Mouse (Mus musculus): ENCODE measurements around the gene Capn6. TPM values are rescaled to one million over a fixed set of nuclear protein-coding genes. Genes with fewer than 3 reads are reported as not detected.

The Capn6 gene
- polyA plus RNA-seq, 1 experiment from 2014 or later, result 392 TPM

Small RNA genes within 50 kb of the gene (microRNA-seq; reads per million reads assigned to microRNA genes)
- gene Gm47298 (ENCODE audit: borderline number of aligned reads), result not detected

Other genes with a start within 250 kb of the Capn6 start
- 22.9 and 27.3 TPM in 2 replicates for gene Dcx, start 105.9 kb upstream of the Capn6 start, polyA plus RNA-seq (2014; fragmentation: Nextera tagmentation; extraction: Ambion mirVana)